Mouse (Mus musculus): Measurements from ENCODE around the gene Miip. TPM values are rescaled to one million over a fixed set of nuclear protein-coding genes. Genes with fewer than 3 reads are reported as not detected.
"Not testable (repeated sequence)": the region's sequence is repeated elsewhere in the genome, so short reads cannot be mapped to it uniquely, and the experiment has no call there.

Miip gene
- polyA plus RNA-seq, 1 experiment: 82.1 TPM

DNA sequence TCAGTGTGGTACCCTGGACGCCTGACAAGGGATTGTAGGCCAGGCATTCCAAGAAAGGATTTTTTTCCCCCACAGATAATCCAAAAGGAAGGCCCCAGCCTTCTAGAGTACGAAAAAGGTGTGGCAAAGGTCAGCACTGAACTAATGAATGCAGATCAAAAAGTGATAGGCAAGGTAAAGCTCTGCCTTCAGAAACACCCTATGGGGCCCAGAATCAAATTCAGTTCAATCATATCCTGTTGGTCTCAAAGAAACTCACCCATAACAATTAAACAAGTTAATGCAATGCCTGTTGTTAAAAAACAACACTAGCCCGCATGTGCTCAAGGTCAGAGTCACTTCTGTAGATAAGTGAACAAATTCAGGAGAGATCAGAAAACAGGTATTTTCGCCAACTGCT lies 44.2 kb downstream of the Miip start:
- DNase-seq (ENCODE audit: low read depth): no peak
- no peak for TF ChIP-seq POLR2A (IDR thresholded peaks at IDR 0.05; ENCODE audit: borderline replicate concordance, extremely low read depth, insufficient read depth, insufficient read length, poor library complexity, severe bottlenecking)
- no peak for TF ChIP-seq CTCF (IDR thresholded peaks at IDR 0.05; ENCODE audit: borderline replicate concordance, extremely low read depth, insufficient read depth, insufficient read length)

DNA sequence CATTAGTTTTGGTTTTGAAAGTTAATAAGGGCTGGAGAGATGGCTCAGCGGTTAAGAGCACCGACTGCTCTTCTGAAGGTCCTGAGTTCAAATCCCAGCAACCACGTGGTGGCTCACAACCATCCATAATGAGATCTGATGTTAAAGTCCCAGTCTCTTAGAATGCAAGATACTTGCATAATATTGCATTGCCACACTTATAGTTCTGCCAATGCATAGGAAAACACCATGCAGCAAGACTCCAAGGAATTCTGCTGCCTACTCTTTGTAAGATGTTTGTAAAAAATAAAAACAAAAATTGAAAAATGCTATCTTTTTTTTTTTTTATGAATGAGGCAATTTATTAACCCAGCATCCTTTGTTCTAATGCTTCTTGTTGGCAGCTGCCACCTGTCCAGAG lies 47.2 kb downstream of the Miip start:
- DNase-seq (ENCODE audit: low read depth): not testable (repeated sequence)

DNA sequence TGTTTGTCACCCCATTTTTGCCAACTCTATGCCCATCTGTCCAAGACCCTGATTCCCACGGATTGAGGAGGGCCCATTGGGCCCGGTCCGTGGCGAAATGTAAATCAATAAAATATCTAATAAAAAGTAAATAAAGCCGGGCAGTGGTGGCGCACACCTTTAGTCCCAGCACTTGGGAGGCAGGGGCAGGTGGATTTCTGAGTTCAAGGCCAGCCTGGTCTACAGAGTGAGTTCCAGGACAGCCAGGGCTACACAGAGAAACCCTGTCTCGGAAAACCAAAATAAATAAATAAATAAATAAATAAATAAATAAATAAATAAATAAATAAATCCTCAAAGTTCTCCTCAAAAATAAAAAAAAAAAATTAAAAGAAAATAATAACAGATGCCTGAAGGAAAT lies 49.0 kb downstream of the Miip start:
- DNase-seq (ENCODE audit: low read depth): not testable (repeated sequence)

DNA sequence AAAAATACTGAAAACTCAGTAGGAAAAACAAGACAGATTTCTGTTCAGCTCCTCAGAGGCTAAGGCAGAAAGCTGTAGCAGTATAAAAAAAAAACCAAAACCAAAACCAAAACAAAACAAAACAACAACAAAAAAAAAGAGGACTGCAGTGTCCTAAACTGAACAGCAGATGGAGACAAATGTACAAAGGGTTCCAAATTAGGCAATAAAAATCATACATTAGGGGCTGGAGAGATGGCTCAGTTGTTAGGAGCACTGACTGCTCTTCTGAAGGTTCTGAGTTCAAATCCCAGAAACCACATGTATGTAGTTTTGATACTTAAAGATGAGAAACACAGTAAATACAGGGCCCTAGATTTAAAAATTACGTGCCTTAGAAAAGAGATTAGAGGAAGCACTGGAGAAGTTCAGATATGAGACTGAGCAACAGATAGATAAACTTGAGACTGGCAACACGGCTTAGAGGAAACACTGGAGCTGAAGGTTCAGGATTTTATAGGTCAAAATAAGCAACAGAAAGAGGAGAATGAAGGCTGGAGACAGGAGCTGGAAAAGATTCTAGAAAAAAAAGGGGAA lies 53.9 kb downstream of the Miip start:
- DNase-seq (ENCODE audit: low read depth): no peak
- TF ChIP-seq CTCF (IDR thresholded peaks at IDR 0.05; ENCODE audit: borderline replicate concordance, extremely low read depth, insufficient read depth, insufficient read length) (no peak), POLR2A (IDR thresholded peaks at IDR 0.05; ENCODE audit: borderline replicate concordance, extremely low read depth, insufficient read depth, insufficient read length, poor library complexity, severe bottlenecking) (no peak)

DNA sequence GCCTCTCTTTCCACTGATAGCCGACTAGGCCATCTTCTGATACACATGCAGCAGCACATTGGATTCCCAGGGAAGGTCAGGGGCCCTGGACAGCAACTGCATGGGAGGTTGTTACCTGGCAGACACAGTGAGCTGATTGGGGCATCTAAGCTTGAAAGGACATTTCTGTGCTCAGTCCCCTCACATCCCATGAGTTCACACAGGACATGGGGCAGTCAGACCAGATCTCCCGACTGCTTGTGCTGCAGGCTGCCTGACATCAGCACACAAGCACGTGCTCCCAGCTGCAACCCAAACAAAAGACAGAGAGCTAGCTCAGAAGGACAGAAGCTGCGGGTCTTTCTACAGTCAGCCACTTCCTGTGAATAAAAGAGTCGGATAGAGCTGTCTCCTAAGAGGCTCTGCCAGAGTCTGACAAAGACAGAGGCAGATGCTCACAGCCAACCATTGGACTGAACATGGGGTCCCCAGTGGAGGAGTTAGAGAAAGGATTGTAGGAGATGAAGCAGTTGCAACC lies 55.3 kb downstream of the Miip start:
- TF ChIP-seq POLR2A (IDR thresholded peaks at IDR 0.05; ENCODE audit: borderline replicate concordance, extremely low read depth, insufficient read depth, insufficient read length, poor library complexity, severe bottlenecking): no peak
- TF ChIP-seq CTCF (IDR thresholded peaks at IDR 0.05; ENCODE audit: borderline replicate concordance, extremely low read depth, insufficient read depth, insufficient read length): no peak
- DNase-seq (ENCODE audit: low read depth): no peak

Other genes with a start within 250 kb of the Miip start
- gene Zfp979, start 226.3 kb downstream of the Miip start, polyA plus RNA-seq (2012; rRNA removed): 0.59 and 1.1 TPM in 2 replicates
- gene Zfp534, start 166.3 kb downstream of the Miip start, polyA plus RNA-seq (2012; rRNA removed): not detected in 2 replicates
- gene Zfp984, start 59.0 kb downstream of the Miip start, polyA plus RNA-seq (2012; rRNA removed): 2.7 TPM in 2 replicates
- gene Zfp933, start 20.4 kb downstream of the Miip start, polyA plus RNA-seq (2012; rRNA removed): 6.7 and 8.4 TPM in 2 replicates
- 7.9 and 8.6 TPM in 2 replicates for gene Fv1, start 163 bp upstream of the Miip start, polyA plus RNA-seq (2012; rRNA removed)
- gene Mfn2, start 35.9 kb upstream of the Miip start, polyA plus RNA-seq (2012; rRNA removed): 61.7 and 84.6 TPM in 2 replicates
- gene Plod1, start 68.0 kb upstream of the Miip start, polyA plus RNA-seq (2012; rRNA removed): 19.7 and 25.3 TPM in 2 replicates
- 56.2 and 63.5 TPM in 2 replicates for gene 2510039O18Rik, start 72.1 kb upstream of the Miip start, polyA plus RNA-seq (2012; rRNA removed)
- gene Nppb, start 117.0 kb upstream of the Miip start, polyA plus RNA-seq (2012; rRNA removed): not detected in 2 replicates
- 0.85 and 1.1 TPM in 2 replicates for gene Nppa, start 131.9 kb upstream of the Miip start, polyA plus RNA-seq (2012; rRNA removed)
- 57.2 and 64.1 TPM in 2 replicates for gene Clcn6, start 170.0 kb upstream of the Miip start, polyA plus RNA-seq (2012; rRNA removed)
- gene Mthfr, start 170.3 kb upstream of the Miip start, polyA plus RNA-seq (2012; rRNA removed): 38.6 and 39.4 TPM in 2 replicates
- gene Agtrap, start 219.2 kb upstream of the Miip start, polyA plus RNA-seq (2012; rRNA removed): 4.6 and 5.7 TPM in 2 replicates

Measured in brain, embryonic 14.5 days (tissue).